Mouse (Mus musculus): ENCODE measurements at regions not wholly inside any gene's neighbourhood (a gene's known extent, or its start where the extent isn't known, plus 50 kb on each side); places are given as distances from the start of the nearest gene placed in this dataset.

DNA sequence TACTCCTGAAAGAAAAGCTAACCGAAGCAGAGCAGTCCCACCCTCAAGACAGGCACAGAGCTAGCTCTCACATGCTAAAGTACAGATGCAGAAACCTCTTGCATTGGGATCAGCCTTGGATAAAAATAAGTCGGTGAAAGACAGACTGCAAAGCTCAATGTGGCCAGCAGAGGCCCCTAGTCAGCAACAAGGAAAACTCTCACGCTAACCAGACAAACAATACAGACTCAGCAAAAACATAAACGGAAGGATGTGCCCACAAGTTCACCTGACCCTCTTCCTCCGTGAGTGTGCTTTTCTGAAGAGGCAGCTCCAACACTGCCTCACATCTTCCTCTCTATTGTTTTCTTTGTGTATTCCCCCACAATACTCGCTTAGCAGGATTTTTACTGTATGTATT lies 77.8 kb downstream of the Rpia start:
- H3K36me3 ChIP-seq (replicated peaks) = no peaks in the 10 kb centered on the region
- no peaks in the 10 kb centered on the region for H3K9me3 ChIP-seq (replicated peaks)
- peak overlapping the region; percentile 62 for H3K4me2 ChIP-seq
- peak overlapping the region; percentile 34 for H3K4me3 ChIP-seq (replicated peaks)
- H3K27ac ChIP-seq (replicated peaks) = peak overlapping the region; percentile 58
- no peak overlapping the region for H3K9ac ChIP-seq
- H3K4me1 ChIP-seq (replicated peaks) = peaks cover 40% of the 10 kb centered on the region
- ATAC-seq (ENCODE audit: insufficient read depth) = peak; percentile 64
- H3K27me3 ChIP-seq = no peaks in the 10 kb centered on the region
- WGBS (ENCODE audit: insufficient replicate concordance) = 4% methylated on average over 6 of the region's 6 CpGs

DNA sequence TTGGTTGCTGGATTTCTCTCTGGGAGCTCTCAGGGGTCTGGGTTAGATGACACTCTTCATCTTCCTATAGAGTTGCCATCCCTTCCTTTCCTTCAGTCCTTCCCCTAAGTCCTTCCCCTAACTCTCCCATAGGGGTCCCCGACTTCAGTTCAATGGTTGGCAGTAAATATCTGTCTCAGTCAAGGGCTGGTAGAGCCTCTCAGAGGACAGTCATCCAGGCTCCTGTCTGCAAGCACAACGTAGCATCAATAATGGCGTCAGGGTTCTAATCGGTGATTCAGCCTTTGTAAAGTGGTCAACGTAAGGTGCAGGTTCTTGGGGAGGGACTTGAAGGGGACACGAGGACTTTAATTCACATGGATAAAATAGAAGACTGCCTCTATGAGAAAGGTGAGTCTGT lies 78.4 kb downstream of the Rpia start:
- Histone ChIP-seq H3K4me3 (replicated peaks) (no peak overlapping the region), H3K27me3 (no peaks in the 10 kb centered on the region), H3K36me3 (replicated peaks) (no peaks in the 10 kb centered on the region), H3K9ac (no peak overlapping the region), H3K4me2 (no peak overlapping the region), H3K27ac (replicated peaks) (peak overlapping the region; percentile 58; the same call in 1 of the 2 replicates), H3K4me1 (replicated peaks) (peaks cover 43% of the 10 kb centered on the region), H3K9me3 (replicated peaks) (no peaks in the 10 kb centered on the region)
- ATAC-seq (ENCODE audit: insufficient read depth) = no peak
- 64% methylated on average over 6 of the region's 6 CpGs for WGBS (ENCODE audit: insufficient replicate concordance)

DNA sequence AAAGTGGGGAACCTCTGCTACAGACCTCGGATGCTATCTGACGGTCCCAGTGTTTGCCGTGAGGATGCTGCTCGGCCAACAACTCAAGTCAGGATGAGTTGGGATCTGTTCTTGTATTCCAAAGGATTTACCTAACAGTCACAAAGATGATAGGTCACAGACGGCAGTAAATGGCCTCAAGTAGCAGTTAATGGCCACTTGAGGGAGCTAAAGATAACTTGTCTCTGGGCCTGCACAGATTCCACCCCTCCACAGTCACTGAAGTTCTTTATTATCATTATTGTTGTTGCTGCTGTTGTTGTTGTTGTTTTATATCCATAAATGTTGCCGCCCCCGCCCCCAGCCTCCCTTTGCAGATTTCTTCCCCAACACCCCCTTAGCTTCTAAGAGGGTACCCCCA lies 78.9 kb downstream of the Rpia start:
- H3K4me3 ChIP-seq (replicated peaks) = no peak overlapping the region

DNA sequence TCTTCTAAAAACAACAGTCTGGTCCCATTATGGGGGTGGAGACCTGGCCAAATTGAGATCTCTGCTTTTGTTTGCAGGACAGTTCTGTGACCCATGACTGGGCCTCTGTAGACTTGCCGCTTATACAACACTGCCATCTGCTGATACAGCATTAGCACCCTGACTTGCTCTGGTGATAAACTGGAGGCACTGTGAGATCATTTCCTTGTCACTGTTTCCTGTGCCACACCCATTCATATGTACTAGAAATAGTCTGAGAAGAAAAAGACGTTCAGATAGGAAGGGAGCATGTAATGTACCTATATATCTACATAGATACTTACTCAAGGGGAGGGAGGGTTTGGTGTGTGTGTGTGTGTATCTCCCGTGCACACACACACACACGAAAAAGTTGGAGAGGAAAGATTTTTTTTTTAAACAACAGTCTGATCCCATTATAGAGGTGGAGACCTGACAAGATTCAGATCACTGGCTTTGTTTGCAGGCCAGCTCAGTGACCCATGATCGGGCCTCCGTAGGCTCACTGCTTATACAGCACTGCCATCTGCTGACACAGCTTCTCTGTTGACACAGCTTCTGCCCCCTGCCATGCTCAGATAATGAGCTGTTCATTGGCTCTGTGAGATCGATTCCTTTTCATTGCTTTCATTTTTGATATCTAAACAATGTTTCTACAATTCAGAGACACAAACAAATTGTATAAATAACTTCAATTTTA lies 82.5 kb downstream of the Rpia start:
- Histone ChIP-seq H3K4me1 (replicated peaks) (peaks cover 30% of the 10 kb centered on the region), H3K36me3 (replicated peaks) (no peaks in the 10 kb centered on the region), H3K9me3 (replicated peaks) (no peaks in the 10 kb centered on the region), H3K4me2 (peak overlapping the region; percentile 59), H3K4me3 (replicated peaks) (0 out of 2 replicates have a peak overlapping the region, but pooled peaks have one; percentile 1), H3K27me3 (no peaks in the 10 kb centered on the region), H3K27ac (replicated peaks) (peak overlapping the region; percentile 69), H3K9ac (no peak overlapping the region)
- ATAC-seq (ENCODE audit: insufficient read depth) = peak; percentile 86
- 4% methylated on average over 7 of the region's 7 CpGs for WGBS (ENCODE audit: insufficient replicate concordance)

More for the DNA sequence above, 78.9 kb downstream of the Rpia start:
- no peaks in the 10 kb centered on the region for H3K36me3 ChIP-seq (replicated peaks)
- H3K9ac ChIP-seq = no peak overlapping the region
- no peak overlapping the region for H3K4me2 ChIP-seq
- no peaks in the 10 kb centered on the region for H3K9me3 ChIP-seq (replicated peaks)
- ATAC-seq (ENCODE audit: insufficient read depth) = no peak
- H3K27ac ChIP-seq (replicated peaks) = no peak overlapping the region
- peaks cover 43% of the 10 kb centered on the region for H3K4me1 ChIP-seq (replicated peaks)
- WGBS (ENCODE audit: insufficient replicate concordance) = 27% methylated on average over 7 of the region's 7 CpGs
- no peaks in the 10 kb centered on the region for H3K27me3 ChIP-seq

DNA sequence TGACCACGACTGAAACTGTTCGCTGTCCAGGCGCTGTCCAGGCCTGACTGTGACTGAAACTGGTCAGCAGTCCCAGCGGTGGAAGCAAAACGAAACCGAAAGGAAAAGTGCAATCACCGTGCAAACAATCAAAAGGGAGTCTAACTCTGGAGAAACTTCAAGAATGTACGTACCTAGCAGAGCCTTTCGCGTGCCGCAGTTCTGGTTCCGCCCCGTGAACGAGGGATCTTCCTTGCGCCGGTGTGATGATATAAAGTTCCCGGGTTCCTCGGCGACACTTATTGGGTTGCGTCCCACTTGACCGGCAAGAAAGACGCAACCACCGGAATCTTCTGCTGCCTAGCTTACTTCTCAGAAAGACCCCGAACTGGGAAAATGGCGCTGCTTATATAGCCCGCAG lies 96.4 kb downstream of the Rpia start:
- no peaks in the 10 kb centered on the region for H3K9me3 ChIP-seq (replicated peaks)
- no peak overlapping the region for H3K9ac ChIP-seq
- WGBS (ENCODE audit: insufficient replicate concordance) = 88% methylated on average over 26 of the region's 26 CpGs
- H3K4me3 ChIP-seq (replicated peaks) = no peak overlapping the region
- no peak overlapping the region for H3K27ac ChIP-seq (replicated peaks)
- no peaks in the 10 kb centered on the region for H3K4me1 ChIP-seq (replicated peaks)
- ATAC-seq (ENCODE audit: insufficient read depth) = no peak
- H3K36me3 ChIP-seq (replicated peaks) = no peaks in the 10 kb centered on the region
- H3K4me2 ChIP-seq = no peak overlapping the region
- H3K27me3 ChIP-seq = no peaks in the 10 kb centered on the region
